Mouse (Mus musculus) midbrain, embryonic 14.5 days (tissue): ENCODE measurements around the gene Frmd4a. TPM values are rescaled to one million over a fixed set of nuclear protein-coding genes. Genes with fewer than 3 reads are reported as not detected.
A peak's percentile ranks its signal among the peaks of the same experiment; 100 is the strongest.

Experiments used
- ATAC-seq: fragments of 200-750 bp; cut with Nextera tagmentation; 2 replicates; pipeline ENCODE4 v1.8.0; 2017; ENCODE audit warnings: moderate number of reproducible peaks, moderate library complexity; ENCODE audit not compliant: low FRiP score, low TSS enrichment
- DNase-seq: peaks from one replicate; pipeline ENCODE4 v3.0.0-alpha.2; 2015
- H3K27ac ChIP-seq: fragments of 300-500 bp; sonication (generic); replicated peaks from 2 replicates; pipeline ENCODE4 v1.5.1; 2014; ENCODE audit warnings: mild to moderate bottlenecking, low read depth, low read length, moderate library complexity
- H3K27me3 ChIP-seq: fragments of 300-500 bp; sonication (generic); 2 replicates; pipeline ENCODE4 v1.6.1; 2014; ENCODE audit warnings: low read length, control low read depth, mixed read lengths; ENCODE audit not compliant: control insufficient read depth, insufficient read depth
- H3K36me3 ChIP-seq: fragments of 300-500 bp; sonication (generic); 2 replicates; pipeline ENCODE4 v1.6.1; 2014; ENCODE audit warnings: low read length, control low read depth; ENCODE audit not compliant: control insufficient read depth, insufficient read depth
- H3K4me1 ChIP-seq: fragments of 300-500 bp; sonication (generic); 2 replicates; pipeline ENCODE4 v1.6.1; 2014; ENCODE audit warnings: mild to moderate bottlenecking, antibody characterized with exemption, low read length, control low read depth; ENCODE audit not compliant: control insufficient read depth, insufficient read depth
- H3K4me2 ChIP-seq: fragments of 300-500 bp; sonication (generic); 2 replicates; pipeline ENCODE4 v1.6.1; 2014; ENCODE audit warnings: mild to moderate bottlenecking, low read length, moderate library complexity
- H3K4me3 ChIP-seq: fragments of 300-500 bp; sonication (generic); replicated peaks from 2 replicates; pipeline ENCODE4 v1.5.1; 2014; ENCODE audit warnings: low read depth, low read length
- H3K9ac ChIP-seq: fragments of 300-500 bp; sonication (generic); replicated peaks from 2 replicates; pipeline ENCODE4 v1.6.1; 2014; ENCODE audit warnings: mild to moderate bottlenecking, low read length, moderate library complexity
- H3K9me3 ChIP-seq: fragments of 300-500 bp; sonication (generic); 2 replicates; pipeline ENCODE4 v1.6.1; 2016; ENCODE audit warnings: low read length, control low read depth, mixed read lengths; ENCODE audit not compliant: control insufficient read depth
- WGBS: fragments of 180-500 bp; shearing (Covaris S2); extraction: QIAGEN DNeasy Blood & Tissue Kit; methylation state at CpG from one replicate; pipeline ENCODE4 v1.1.7; 2014; 5-methylcytosine and 5-hydroxymethylcytosine counted together
- polyA plus RNA-seq: library from polyadenylated mRNA; unstranded; fragments of >200 nt; fragmentation: Nextera tagmentation; extraction: Ambion mirVana; gene quantifications from 2 replicates; pipeline ENCODE4 v1.2.1, GENCODE M21; 2014

The Frmd4a gene
- polyA plus RNA-seq, 1 experiment from 2014 or later, result 68.4 TPM

GRCm38 (mm10) chr2:4492485-4493481 is 475.3 kb downstream of the Frmd4a start:
- H3K9ac ChIP-seq, result no peak overlapping the region
- ATAC-seq, result peak; percentile 67; the same call in 1 of the 2 replicates
- H3K9me3 ChIP-seq, result no peaks in the 10 kb centered on the region
- WGBS, result 46% methylated on average over 20 of the region's 20 CpGs
- H3K27ac ChIP-seq, result peak overlapping the region; percentile 50
- H3K27me3 ChIP-seq, result no peaks in the 10 kb centered on the region
- peak; percentile 91 for DNase-seq
- H3K4me1 ChIP-seq, result peaks cover 36% of the 10 kb centered on the region
- H3K4me3 ChIP-seq, result no peak overlapping the region
- H3K4me2 ChIP-seq, result no peak overlapping the region
- H3K36me3 ChIP-seq, result peaks cover 20% of the 10 kb centered on the region

- Histone ChIP-seq H3K4me3 (no peak overlapping the region), H3K4me2 (no peak overlapping the region), H3K36me3 (peaks cover 21% of the 10 kb centered on the region), H3K9ac (no peak overlapping the region), H3K27ac (no peak overlapping the region), H3K27me3 (no peaks in the 10 kb centered on the region), H3K4me1 (peaks cover 35% of the 10 kb centered on the region), H3K9me3 (no peaks in the 10 kb centered on the region)
- DNase-seq (no peak), ATAC-seq (no peak)
- 75% methylated on average over 2 of the region's 2 CpGs for WGBS
These were observed 477.0 kb downstream of the Frmd4a start for GRCm38 (mm10) chr2:4494478-4494877.

GRCm38 (mm10) chr2:4499257-4499656 is 481.7 kb downstream of the Frmd4a start:
- H3K27ac ChIP-seq, result no peak overlapping the region
- no peaks in the 10 kb centered on the region for H3K27me3 ChIP-seq
- WGBS, result 6% methylated on average over 1 of the region's 1 CpGs
- H3K4me3 ChIP-seq, result no peak overlapping the region
- no peaks in the 10 kb centered on the region for H3K4me1 ChIP-seq
- no peak overlapping the region for H3K4me2 ChIP-seq
- no peak overlapping the region for H3K9ac ChIP-seq
- peak; percentile 90 for DNase-seq
- no peaks in the 10 kb centered on the region for H3K9me3 ChIP-seq
- peaks cover 36% of the 10 kb centered on the region for H3K36me3 ChIP-seq
- ATAC-seq, result no peak

- no peaks in the 10 kb centered on the region for H3K27me3 ChIP-seq
- H3K4me2 ChIP-seq, result no peak overlapping the region
- 96% methylated on average over 9 of the region's 9 CpGs for WGBS
- no peak overlapping the region for H3K9ac ChIP-seq
- no peak overlapping the region for H3K4me3 ChIP-seq
- H3K4me1 ChIP-seq, result no peaks in the 10 kb centered on the region
- peaks cover 36% of the 10 kb centered on the region for H3K36me3 ChIP-seq
- DNase-seq, result no peak
- H3K27ac ChIP-seq, result no peak overlapping the region
- H3K9me3 ChIP-seq, result no peaks in the 10 kb centered on the region
- no peak for ATAC-seq
These were observed 482.4 kb downstream of the Frmd4a start for GRCm38 (mm10) chr2:4499916-4500315.

GRCm38 (mm10) chr2:4501257-4502027 is 483.9 kb downstream of the Frmd4a start:
- DNase-seq (no peak), ATAC-seq (no peak)
- H3K9me3 ChIP-seq, result no peaks in the 10 kb centered on the region
- H3K4me2 ChIP-seq, result no peak overlapping the region
- H3K27me3 ChIP-seq, result no peaks in the 10 kb centered on the region
- no peak overlapping the region for H3K27ac ChIP-seq
- H3K4me3 ChIP-seq, result no peak overlapping the region
- 81% methylated on average over 15 of the region's 15 CpGs for WGBS
- peaks cover 29% of the 10 kb centered on the region for H3K36me3 ChIP-seq
- no peaks in the 10 kb centered on the region for H3K4me1 ChIP-seq
- H3K9ac ChIP-seq, result no peak overlapping the region

- Histone ChIP-seq H3K36me3 (peaks cover 17% of the 10 kb centered on the region), H3K9me3 (no peaks in the 10 kb centered on the region), H3K9ac (no peak overlapping the region), H3K4me3 (no peak overlapping the region), H3K4me2 (no peak overlapping the region), H3K27ac (no peak overlapping the region), H3K27me3 (no peaks in the 10 kb centered on the region), H3K4me1 (no peaks in the 10 kb centered on the region)
- ATAC-seq, result no peak
- 79% methylated on average over 10 of the region's 10 CpGs for WGBS
- no peak for DNase-seq
These were observed 486.9 kb downstream of the Frmd4a start for GRCm38 (mm10) chr2:4504413-4504812.

GRCm38 (mm10) chr2:4505695-4506094 is 488.2 kb downstream of the Frmd4a start:
- H3K4me2 ChIP-seq, result no peak overlapping the region
- ATAC-seq (no peak), DNase-seq (no peak)
- H3K36me3 ChIP-seq, result peaks cover 7% of the 10 kb centered on the region
- no peak overlapping the region for H3K9ac ChIP-seq
- no peaks in the 10 kb centered on the region for H3K27me3 ChIP-seq
- no peaks in the 10 kb centered on the region for H3K4me1 ChIP-seq
- WGBS, result 95% methylated on average over 4 of the region's 4 CpGs
- H3K27ac ChIP-seq, result no peak overlapping the region
- H3K4me3 ChIP-seq, result no peak overlapping the region
- H3K9me3 ChIP-seq, result no peaks in the 10 kb centered on the region

- ATAC-seq (no peak), DNase-seq (no peak)
- H3K9ac ChIP-seq, result no peak overlapping the region
- 96% methylated on average over 9 of the region's 9 CpGs for WGBS
- H3K27ac ChIP-seq, result no peak overlapping the region
- H3K4me1 ChIP-seq, result no peaks in the 10 kb centered on the region
- H3K4me2 ChIP-seq, result no peak overlapping the region
- no peak overlapping the region for H3K4me3 ChIP-seq
- no peaks in the 10 kb centered on the region for H3K9me3 ChIP-seq
- peaks cover 3% of the 10 kb centered on the region; the same call in 1 of the 2 replicates for H3K36me3 ChIP-seq
- no peaks in the 10 kb centered on the region for H3K27me3 ChIP-seq
These were observed 489.1 kb downstream of the Frmd4a start for GRCm38 (mm10) chr2:4506659-4507058.
